Mouse (Mus musculus) lung, adult 2 months (tissue): ENCODE data around the gene Lpo.

Source experiments
- CTCF ChIP-seq: fragments of 200-500 bp; IDR thresholded peaks from 2 replicates; pipeline ENCODE4 v1.5.1; 2011; ENCODE audit warnings: mild to moderate bottlenecking, low read length, control low read depth; ENCODE audit not compliant: insufficient read depth
- POLR2A ChIP-seq: fragments of 200-500 bp; IDR thresholded peaks from 2 replicates; pipeline ENCODE4 v1.6.1; 2011; ENCODE audit warnings: low read depth, mild to moderate bottlenecking, control low read depth, low read length, borderline replicate concordance; ENCODE audit errors: extremely low read depth

GRCm38 (mm10) chr11:87840676-87841075 is 12.6 kb upstream of the Lpo start:
- TF ChIP-seq POLR2A: no peak
- TF ChIP-seq CTCF: no peak
